Mouse (Mus musculus): Measurements from ENCODE around the gene Rps13.

Gene Rps13

DNA sequence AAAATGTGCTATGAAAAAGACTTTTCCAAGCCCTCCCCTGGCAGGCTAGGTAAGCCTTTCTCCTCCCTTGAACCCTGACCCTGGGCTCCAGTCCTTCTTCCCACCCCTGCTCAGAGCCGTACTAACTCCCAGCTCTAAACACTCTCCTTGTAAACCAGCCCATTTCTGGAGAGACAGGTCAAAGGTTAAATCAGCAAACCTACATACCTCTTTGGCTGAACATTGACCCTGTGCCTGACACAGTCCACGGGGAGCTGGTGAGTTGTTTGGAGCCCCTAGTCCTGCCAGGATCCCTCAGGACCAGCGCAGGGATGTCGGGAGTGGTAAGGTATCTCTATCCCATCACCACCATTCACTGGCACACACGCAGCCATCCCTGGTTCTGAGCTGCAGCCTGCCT is 41.6 kb downstream of the Rps13 start:
- CTCF ChIA-PET: interaction anchor here (1.1 kb wide), 1 partner anchor 10 kb away, joined by 3 read pairs; no protein-coding TSS in a partner anchor

- CTCF ChIA-PET: no interaction called here
Measured at GRCm38 (mm10) chr7:116290559-116290958, 43.4 kb downstream of the Rps13 start.

- CTCF ChIA-PET: no interaction called here
Measured at GRCm38 (mm10) chr7:116288996-116289395, 45.0 kb downstream of the Rps13 start.

- CTCF ChIA-PET: interaction anchor here (0.6 kb wide), 1 partner anchor 196 kb away, joined by 3 read pairs; no protein-coding TSS in a partner anchor
Measured at GRCm38 (mm10) chr7:116287959-116288358, 46.0 kb downstream of the Rps13 start.

DNA sequence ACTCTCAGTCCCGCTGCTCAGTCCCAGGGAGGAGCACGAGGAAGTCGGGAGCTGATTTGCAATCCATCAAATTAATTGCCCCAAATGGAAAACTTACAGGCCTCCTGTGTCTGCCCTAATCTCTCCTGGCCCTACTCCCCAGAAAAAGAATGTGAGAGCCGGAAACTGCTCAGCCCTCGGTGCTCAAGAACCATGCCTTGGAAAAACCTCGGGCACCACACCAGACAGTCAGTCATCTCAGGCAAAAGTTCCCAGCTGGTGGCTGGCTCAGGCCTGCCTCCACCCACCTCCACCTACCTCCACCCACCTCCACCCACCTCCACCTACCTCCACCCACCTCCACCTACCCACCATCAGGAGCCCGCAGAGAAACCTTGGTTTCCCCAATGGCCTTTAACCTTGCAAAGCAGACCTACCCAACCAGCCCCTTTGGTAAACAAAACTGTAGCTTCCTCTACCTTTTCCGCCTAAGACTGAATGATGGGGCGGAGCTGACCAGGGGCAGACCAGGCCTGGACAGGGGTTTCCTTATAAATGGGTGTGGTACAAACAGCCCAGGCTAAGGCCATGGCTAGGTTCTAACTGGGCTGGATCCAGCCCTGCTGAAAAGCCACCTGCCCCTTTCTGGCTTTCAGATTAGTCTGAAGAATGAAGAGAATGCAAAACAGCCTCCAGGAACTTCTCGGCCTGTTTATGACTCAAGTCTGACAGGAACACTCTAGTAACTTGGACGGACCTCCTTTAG is 47.2 kb downstream of the Rps13 start:
- CTCF ChIA-PET: no interaction called here

DNA sequence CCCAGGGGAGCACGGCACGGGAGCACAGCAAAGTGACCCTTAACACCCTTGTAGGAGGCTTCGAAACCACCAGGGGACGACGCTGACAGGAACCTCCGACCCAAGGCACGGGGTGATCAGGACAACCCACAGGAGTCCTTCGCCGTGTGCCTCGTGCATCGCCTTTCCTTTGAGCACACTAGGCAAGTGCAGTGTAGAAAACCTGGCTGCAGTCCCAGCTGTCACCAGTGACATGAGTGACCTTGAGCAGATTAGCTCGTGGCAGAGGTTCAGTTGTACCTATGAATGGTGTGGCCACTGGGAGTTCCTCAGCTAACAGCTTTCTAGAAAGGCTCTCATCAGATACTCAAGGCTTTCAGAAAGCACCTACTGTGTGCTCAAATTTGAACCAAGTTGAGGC is 47.8 kb downstream of the Rps13 start:
- CTCF ChIA-PET: no interaction called here

GRCm38 (mm10) chr7:116285216-116285615 is 48.8 kb downstream of the Rps13 start:
- CTCF ChIA-PET: no interaction called here

- CTCF ChIA-PET: no interaction called here
Measured at GRCm38 (mm10) chr7:116282755-116283154, 51.2 kb downstream of the Rps13 start.
